Mouse (Mus musculus): Measurements from ENCODE around the gene Wipf3. TPM values are rescaled to one million over a fixed set of nuclear protein-coding genes. Genes with fewer than 3 reads are reported as not detected.

Gene Wipf3
- polyA plus RNA-seq, 1 experiment from 2014 or later: 3.7 TPM

DNA sequence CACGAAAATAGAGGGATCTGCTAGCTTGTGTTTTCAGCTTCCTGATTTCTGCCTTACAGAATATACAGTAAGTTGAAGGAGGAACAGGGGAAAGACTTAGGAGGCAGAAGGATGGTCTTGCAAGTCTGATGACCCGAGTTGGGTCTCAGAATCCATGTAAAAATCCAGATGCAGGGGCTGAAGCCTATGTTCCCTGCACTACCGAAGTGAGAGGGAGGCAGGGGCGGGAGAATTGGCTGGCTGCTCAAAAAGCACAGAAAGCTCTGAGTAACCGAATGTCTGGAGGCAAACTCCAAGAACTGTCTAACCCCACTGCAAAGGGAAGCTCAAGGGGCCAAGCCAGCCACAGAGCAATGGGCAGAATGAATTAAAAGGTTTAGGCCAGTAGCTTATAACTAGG, 41.7 kb upstream of the Wipf3 start:
- Histone ChIP-seq H3K4me3 (ENCODE audit: low read depth, low read length) (no peak overlapping the region), H3K27me3 (replicated peaks; ENCODE audit: insufficient read depth, low read length) (no peaks in the 10 kb centered on the region), H3K27ac (ENCODE audit: low read length) (no peak overlapping the region), H3K4me1 (ENCODE audit: insufficient read depth, low read depth, low read length) (no peaks in the 10 kb centered on the region), H3K4me2 (replicated peaks; ENCODE audit: low read depth, low read length) (no peak overlapping the region), H3K36me3 (ENCODE audit: insufficient read depth, low read length) (no peaks in the 10 kb centered on the region), H3K9ac (replicated peaks; ENCODE audit: low read depth) (no peak overlapping the region), H3K9me3 (ENCODE audit: low read length) (no peaks in the 10 kb centered on the region)
- DNase-seq (ENCODE audit: low spot score) (no peak), ATAC-seq (no peak)
- WGBS: 63% methylated on average over 5 of the region's 5 CpGs
- TF ChIP-seq EP300 (IDR thresholded peaks at IDR 0.05): no peak
- no peak for TF ChIP-seq CTCF (IDR thresholded peaks at IDR 0.05)

GRCm38 (mm10) chr6:54388690-54389275, 40.6 kb upstream of the Wipf3 start:
- no peak overlapping the region for H3K4me3 ChIP-seq (ENCODE audit: low read depth, low read length)
- H3K4me2 ChIP-seq (replicated peaks; ENCODE audit: low read depth, low read length): no peak overlapping the region
- H3K36me3 ChIP-seq (ENCODE audit: insufficient read depth, low read length): no peaks in the 10 kb centered on the region
- H3K27me3 ChIP-seq (replicated peaks; ENCODE audit: insufficient read depth, low read length): no peaks in the 10 kb centered on the region
- H3K27ac ChIP-seq (ENCODE audit: low read length): no peak overlapping the region
- ATAC-seq (no peak), DNase-seq (ENCODE audit: low spot score) (no peak)
- TF ChIP-seq EP300 (IDR thresholded peaks at IDR 0.05) (no peak), CTCF (IDR thresholded peaks at IDR 0.05) (no peak)
- H3K9me3 ChIP-seq (ENCODE audit: low read length): no peaks in the 10 kb centered on the region
- no peaks in the 10 kb centered on the region for H3K4me1 ChIP-seq (ENCODE audit: insufficient read depth, low read depth, low read length)
- no peak overlapping the region for H3K9ac ChIP-seq (replicated peaks; ENCODE audit: low read depth)
- 75% methylated on average over 7 of the region's 7 CpGs for WGBS

DNA sequence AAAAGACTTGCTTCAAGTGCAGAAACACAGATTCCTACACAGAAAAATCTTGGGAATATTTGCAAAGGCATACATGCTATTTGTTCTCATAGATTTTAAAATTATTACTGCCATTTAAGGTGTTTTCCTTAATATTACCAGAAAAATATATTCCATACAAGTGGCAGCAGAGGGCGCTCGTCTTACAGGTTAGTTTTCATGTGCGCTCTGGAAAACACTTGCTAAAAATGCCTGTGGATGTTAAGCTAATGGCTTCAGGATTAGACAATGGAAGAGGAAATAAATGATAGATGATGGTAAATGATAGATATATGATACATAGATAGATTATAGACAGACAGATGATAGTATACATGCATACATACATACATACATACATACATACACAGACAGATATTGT, 37.6 kb upstream of the Wipf3 start:
- no peak; the same call in 1 of the 2 replicates for TF ChIP-seq EP300 (IDR thresholded peaks at IDR 0.05)
- peak; percentile 78 for TF ChIP-seq CTCF (IDR thresholded peaks at IDR 0.05)
- Histone ChIP-seq H3K9me3 (ENCODE audit: low read length) (no peaks in the 10 kb centered on the region), H3K27me3 (replicated peaks; ENCODE audit: insufficient read depth, low read length) (no peaks in the 10 kb centered on the region), H3K4me1 (ENCODE audit: insufficient read depth, low read depth, low read length) (no peaks in the 10 kb centered on the region), H3K4me2 (replicated peaks; ENCODE audit: low read depth, low read length) (no peak overlapping the region), H3K27ac (ENCODE audit: low read length) (no peak overlapping the region), H3K4me3 (ENCODE audit: low read depth, low read length) (no peak overlapping the region), H3K9ac (replicated peaks; ENCODE audit: low read depth) (no peak overlapping the region), H3K36me3 (ENCODE audit: insufficient read depth, low read length) (no peaks in the 10 kb centered on the region)
- WGBS: 2% methylated on average over 3 of the region's 3 CpGs
- DNase-seq (ENCODE audit: low spot score) (peak; percentile 83), ATAC-seq (no peak)

DNA sequence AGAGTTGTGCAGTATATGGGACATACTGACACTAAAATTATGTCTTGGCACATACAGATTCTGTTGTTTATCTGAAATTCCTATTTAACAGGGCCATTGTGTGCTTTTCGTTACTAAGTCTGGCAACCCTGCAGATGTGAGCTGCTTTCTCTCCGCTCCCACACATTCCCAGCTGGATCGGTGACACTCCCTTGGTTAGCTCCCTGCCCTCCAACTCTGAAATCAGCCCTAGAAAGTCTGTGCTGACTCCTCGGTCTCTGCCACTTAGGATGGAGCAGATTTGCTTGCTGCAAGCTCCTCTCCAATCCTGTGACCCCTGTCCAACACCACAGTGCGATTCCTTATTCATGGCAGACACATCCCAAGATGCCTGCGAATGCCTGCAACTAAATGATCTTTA, 35.5 kb upstream of the Wipf3 start:
- Histone ChIP-seq H3K9ac (replicated peaks; ENCODE audit: low read depth) (no peak overlapping the region), H3K4me2 (replicated peaks; ENCODE audit: low read depth, low read length) (no peak overlapping the region), H3K27me3 (replicated peaks; ENCODE audit: insufficient read depth, low read length) (no peaks in the 10 kb centered on the region), H3K4me1 (ENCODE audit: insufficient read depth, low read depth, low read length) (no peaks in the 10 kb centered on the region), H3K27ac (ENCODE audit: low read length) (no peak overlapping the region), H3K36me3 (ENCODE audit: insufficient read depth, low read length) (no peaks in the 10 kb centered on the region), H3K4me3 (ENCODE audit: low read depth, low read length) (no peak overlapping the region), H3K9me3 (ENCODE audit: low read length) (no peaks in the 10 kb centered on the region)
- DNase-seq (ENCODE audit: low spot score) (no peak), ATAC-seq (no peak)
- TF ChIP-seq EP300 (IDR thresholded peaks at IDR 0.05) (no peak), CTCF (IDR thresholded peaks at IDR 0.05) (no peak)
- WGBS: 67% methylated on average over 6 of the region's 6 CpGs

GRCm38 (mm10) chr6:54399194-54399923, 30.0 kb upstream of the Wipf3 start:
- ATAC-seq: peak; percentile 46
- Histone ChIP-seq H3K36me3 (ENCODE audit: insufficient read depth, low read length) (no peaks in the 10 kb centered on the region), H3K4me1 (ENCODE audit: insufficient read depth, low read depth, low read length) (no peaks in the 10 kb centered on the region), H3K27me3 (replicated peaks; ENCODE audit: insufficient read depth, low read length) (no peaks in the 10 kb centered on the region), H3K4me2 (replicated peaks; ENCODE audit: low read depth, low read length) (no peak overlapping the region), H3K27ac (ENCODE audit: low read length) (no peak overlapping the region), H3K9me3 (ENCODE audit: low read length) (no peaks in the 10 kb centered on the region), H3K9ac (replicated peaks; ENCODE audit: low read depth) (no peak overlapping the region), H3K4me3 (ENCODE audit: low read depth, low read length) (no peak overlapping the region)
- WGBS: 19% methylated on average over 11 of the region's 11 CpGs
- peak; percentile 71 for DNase-seq (ENCODE audit: low spot score)
- TF ChIP-seq EP300 (IDR thresholded peaks at IDR 0.05) (no peak), CTCF (IDR thresholded peaks at IDR 0.05) (no peak)

DNA sequence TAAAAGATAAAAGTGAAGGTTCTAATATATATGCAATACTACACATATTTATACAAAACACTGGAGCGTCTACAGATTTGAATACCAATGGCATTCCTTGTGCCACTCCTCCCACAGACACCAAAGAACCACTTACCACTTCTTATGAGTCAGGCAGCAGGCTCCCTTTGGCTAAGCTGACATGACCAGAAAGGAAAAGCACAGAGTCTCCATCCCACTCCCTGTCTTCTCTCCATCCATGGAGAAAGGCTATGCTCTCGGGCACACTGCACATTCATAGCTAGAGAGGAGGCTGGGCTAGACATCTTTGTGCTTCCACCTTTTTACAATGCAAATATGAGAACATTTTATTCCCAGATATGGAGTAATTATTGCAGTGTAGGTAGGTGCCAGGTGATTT, 27.9 kb upstream of the Wipf3 start:
- DNase-seq (ENCODE audit: low spot score): no peak
- Histone ChIP-seq H3K9me3 (ENCODE audit: low read length) (no peaks in the 10 kb centered on the region), H3K27me3 (replicated peaks; ENCODE audit: insufficient read depth, low read length) (no peaks in the 10 kb centered on the region), H3K27ac (ENCODE audit: low read length) (no peak overlapping the region), H3K4me1 (ENCODE audit: insufficient read depth, low read depth, low read length) (no peaks in the 10 kb centered on the region), H3K4me2 (replicated peaks; ENCODE audit: low read depth, low read length) (no peak overlapping the region), H3K36me3 (ENCODE audit: insufficient read depth, low read length) (no peaks in the 10 kb centered on the region), H3K4me3 (ENCODE audit: low read depth, low read length) (no peak overlapping the region), H3K9ac (replicated peaks; ENCODE audit: low read depth) (no peak overlapping the region)
- TF ChIP-seq EP300 (IDR thresholded peaks at IDR 0.05) (no peak), CTCF (IDR thresholded peaks at IDR 0.05) (no peak)
- WGBS: 68% methylated on average over 2 of the region's 2 CpGs
- no peak for ATAC-seq

Data from lung, postnatal 0 days (tissue).